Mouse (Mus musculus) cerebellum, adult 2 months (tissue): ENCODE results near the gene Creb3l1.

ENCODE experiments used
- CTCF ChIP-seq: fragments of 200-500 bp; IDR thresholded peaks from 2 replicates; pipeline ENCODE4 v1.5.1; 2011; ENCODE audit warnings: low read depth, mild to moderate bottlenecking, control low read depth, low read length, moderate library complexity, borderline replicate concordance; ENCODE audit not compliant: insufficient read depth
- POLR2A ChIP-seq: fragments of 200-500 bp; IDR thresholded peaks from 2 replicates; pipeline ENCODE4 v1.6.1; 2011; ENCODE audit warnings: low read length, control low read depth, borderline replicate concordance; ENCODE audit not compliant: insufficient read depth

GRCm38 (mm10) chr2:91986071-91986470 is 38.2 kb downstream of the Creb3l1 start:
- TF ChIP-seq CTCF = peak; percentile 63
- no peak for TF ChIP-seq POLR2A
